Mouse (Mus musculus): ENCODE data around the gene Fbxo42.
"Not testable (repeated sequence)": the region's sequence is repeated elsewhere in the genome, so short reads cannot be mapped to it uniquely, and the experiment has no call there.

The Fbxo42 gene

DNA sequence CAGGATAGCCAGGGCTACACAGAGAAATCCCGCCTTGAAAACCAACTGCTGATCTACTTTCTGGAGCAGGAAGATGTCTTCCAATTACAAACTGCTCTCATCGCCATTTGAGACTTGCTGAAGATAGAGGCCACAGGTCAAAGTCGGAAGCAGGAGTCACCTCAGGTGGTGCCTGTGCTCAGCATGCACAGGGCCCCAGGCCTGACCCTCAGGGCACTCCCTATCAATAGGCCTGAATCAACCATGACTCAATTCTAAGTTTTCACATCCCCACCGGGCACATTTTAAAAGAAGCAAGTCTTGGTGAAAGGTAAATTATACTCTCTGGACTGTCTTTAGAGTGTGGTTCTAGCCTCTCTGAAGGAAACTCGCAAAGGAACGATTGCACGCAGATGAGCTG lies 11.6 kb upstream of the Fbxo42 start:
- no peak for DNase-seq (ENCODE audit: low spot score)

- not testable (repeated sequence) for DNase-seq (ENCODE audit: low spot score)
Observed at GRCm38 (mm10) chr4:141137740-141138139, 10.0 kb upstream of the Fbxo42 start.

GRCm38 (mm10) chr4:141138425-141139115 lies 9.1 kb upstream of the Fbxo42 start:
- DNase-seq (ENCODE audit: low spot score) = no peak

GRCm38 (mm10) chr4:141139116-141139970 lies 8.4 kb upstream of the Fbxo42 start, which contains the start of gene Szrd1:
Gene Szrd1, minus strand, starts transcription at chr4:141139775.
- DNase-seq (ENCODE audit: low spot score) = peak; percentile 97

- DNase-seq (ENCODE audit: low spot score) = not testable (repeated sequence)
Observed at GRCm38 (mm10) chr4:141140354-141140753, 7.4 kb upstream of the Fbxo42 start.

DNA sequence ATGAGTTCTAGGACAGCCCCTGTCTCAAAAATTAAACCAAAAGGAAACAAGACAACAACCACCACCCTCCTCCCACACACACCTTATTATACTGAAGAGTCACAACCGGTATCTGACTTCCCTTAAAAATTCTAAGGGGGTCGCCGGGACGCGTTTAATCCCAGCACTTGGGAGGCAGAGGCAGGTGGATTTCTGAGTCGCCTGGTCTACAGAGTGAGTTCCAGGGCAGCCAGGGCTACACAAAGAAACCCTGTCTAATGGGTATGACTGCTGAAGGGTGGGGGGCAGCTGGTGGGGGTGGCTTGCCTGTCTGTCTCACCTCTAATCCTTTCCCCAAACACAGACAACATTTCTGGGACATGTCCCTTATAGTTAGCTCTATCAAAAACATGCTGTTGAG lies 6.7 kb upstream of the Fbxo42 start:
- DNase-seq (ENCODE audit: low spot score) = no peak

GRCm38 (mm10) chr4:141142285-141142811 lies 5.4 kb upstream of the Fbxo42 start:
- DNase-seq (ENCODE audit: low spot score) = no peak

- DNase-seq (ENCODE audit: low spot score) = not testable (repeated sequence)
Observed at GRCm38 (mm10) chr4:141145124-141145523, 2.6 kb upstream of the Fbxo42 start.

GRCm38 (mm10) chr4:141146491-141147033 lies 1.2 kb upstream of the Fbxo42 start:
- no peak for DNase-seq (ENCODE audit: low spot score)

GRCm38 (mm10) chr4:141148009-141148801 lies 492 bp downstream of the Fbxo42 start:
- no peak for DNase-seq (ENCODE audit: low spot score)

DNA sequence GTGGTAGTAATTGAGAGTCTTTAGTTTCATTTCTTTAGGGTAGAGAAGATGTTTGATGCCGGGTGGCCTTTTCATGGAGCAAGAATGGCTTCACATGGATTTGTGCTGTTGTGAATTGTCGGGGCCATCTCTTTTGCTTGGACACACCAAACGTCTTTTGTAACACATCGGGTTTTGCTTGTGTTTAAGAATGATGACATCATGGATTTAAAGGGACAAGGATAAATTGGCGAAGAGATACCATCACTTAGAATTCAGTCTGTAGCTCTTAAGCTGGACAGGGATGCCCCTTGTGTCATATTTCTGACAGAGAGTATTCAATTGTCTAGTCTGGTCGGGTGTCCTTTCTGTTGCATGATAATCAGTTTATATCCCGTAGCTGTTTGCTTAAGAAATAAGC lies 1.4 kb downstream of the Fbxo42 start:
- DNase-seq (ENCODE audit: low spot score) = no peak

DNA sequence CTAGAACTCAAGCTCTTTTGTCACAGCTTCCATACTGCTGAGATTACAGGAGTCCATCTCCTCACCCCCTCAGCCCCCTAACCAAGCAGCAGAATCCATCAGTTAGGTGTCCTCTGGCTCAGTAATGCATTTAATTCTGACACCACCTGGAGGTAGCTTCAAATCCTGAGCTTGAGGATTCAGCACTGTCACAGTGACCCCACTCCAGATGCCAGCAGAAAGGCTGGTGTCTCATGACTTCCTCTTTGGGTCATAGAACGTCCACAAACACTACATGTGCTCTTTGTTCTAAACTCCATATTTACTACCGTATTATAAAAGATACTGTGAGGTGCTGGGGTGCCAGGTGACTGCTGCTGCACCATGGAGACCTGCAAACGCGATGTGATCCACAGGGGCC lies 9.8 kb downstream of the Fbxo42 start:
- DNase-seq (ENCODE audit: low spot score) = no peak

DNA sequence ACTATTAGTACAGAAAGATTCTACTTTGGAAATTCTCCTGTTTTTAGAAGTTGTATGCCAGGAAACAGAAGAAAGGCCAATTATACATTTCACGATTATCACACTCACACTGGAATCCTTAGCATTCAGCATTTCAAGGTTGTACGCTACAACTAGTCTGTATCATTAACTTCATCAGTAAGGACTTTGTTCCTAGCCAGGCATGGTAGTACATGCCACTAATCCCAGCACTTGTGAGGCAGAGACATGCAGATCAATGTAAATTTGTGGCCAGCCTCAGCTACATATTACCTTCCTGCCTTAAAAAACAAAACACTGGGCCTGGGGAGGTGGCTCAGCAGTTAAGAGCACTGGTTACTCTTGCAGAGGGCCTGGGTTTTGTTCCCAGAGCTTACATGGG lies 10.9 kb downstream of the Fbxo42 start:
- no peak for DNase-seq (ENCODE audit: low spot score)

GRCm38 (mm10) chr4:141159093-141159492 lies 11.4 kb downstream of the Fbxo42 start:
- no peak for DNase-seq (ENCODE audit: low spot score)

GRCm38 (mm10) chr4:141159666-141160065 lies 12.0 kb downstream of the Fbxo42 start:
- DNase-seq (ENCODE audit: low spot score) = no peak

DNA sequence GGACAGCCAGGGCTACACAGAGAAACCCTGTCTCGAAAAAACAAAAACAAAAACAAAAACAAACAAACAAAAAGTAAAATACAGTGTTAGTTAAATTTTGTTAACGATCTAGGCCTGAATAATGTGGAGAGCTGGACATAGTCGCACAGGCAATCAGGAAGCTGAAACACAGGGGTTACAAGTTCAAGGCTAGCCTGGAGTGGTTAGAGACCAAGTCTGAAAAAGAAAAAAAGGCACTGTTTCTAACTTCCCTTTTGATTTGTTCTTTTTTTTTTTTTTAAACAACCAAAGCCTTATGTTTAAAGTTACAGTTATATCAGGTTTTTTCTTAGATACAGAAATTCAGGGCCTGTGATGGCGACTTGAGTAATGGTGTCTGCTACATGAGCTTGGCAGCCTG lies 12.5 kb downstream of the Fbxo42 start:
- DNase-seq (ENCODE audit: low spot score) = no peak

DNA sequence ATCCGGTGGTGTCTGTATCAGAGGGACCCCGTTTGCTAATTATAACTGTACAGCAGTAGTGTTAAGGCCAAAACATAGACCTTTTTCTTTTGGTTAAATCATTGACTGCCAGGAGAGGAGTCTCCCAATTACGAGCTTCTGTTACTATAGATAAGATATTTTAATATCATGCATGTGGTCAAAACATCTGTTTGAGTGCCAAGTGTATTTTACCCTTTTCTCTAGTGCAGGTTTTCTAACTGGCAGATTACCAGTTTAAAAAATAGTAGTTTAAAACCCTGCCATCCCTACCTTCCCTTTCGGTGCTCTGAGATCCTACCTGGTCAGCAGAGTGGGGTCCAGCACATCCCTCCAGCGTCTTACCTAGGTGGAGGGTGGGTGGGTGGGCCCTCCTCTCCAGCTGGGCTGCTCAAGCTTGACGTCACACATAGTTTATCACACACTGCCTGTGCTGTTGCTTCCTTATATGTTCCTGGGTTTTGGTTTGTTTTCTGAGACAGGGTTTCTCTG lies 14.0 kb downstream of the Fbxo42 start:
- DNase-seq (ENCODE audit: low spot score) = no peak

DNA sequence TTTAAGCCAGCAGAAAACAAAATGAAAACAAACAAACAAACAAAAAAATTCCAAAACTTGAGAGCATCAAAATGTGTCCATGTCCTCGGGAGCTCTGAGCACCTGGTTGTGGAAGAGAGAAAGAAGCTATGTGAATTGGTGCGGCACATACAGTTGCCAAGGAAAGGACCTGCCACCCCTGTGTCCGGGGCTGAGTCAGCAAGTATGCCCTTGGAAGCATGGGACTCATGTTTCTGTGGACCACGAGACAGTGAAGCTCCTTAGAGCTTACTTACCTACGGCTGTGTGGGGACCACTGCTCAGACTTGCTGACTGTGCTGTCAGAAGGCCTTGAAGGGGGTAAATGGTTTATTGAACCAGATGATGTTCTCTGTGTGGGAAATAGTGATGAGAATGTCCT lies 16.0 kb downstream of the Fbxo42 start:
- no peak for DNase-seq (ENCODE audit: low spot score)

- DNase-seq (ENCODE audit: low spot score) = no peak
Observed at GRCm38 (mm10) chr4:141165744-141166292, 18.1 kb downstream of the Fbxo42 start.

GRCm38 (mm10) chr4:141167156-141167555 lies 19.4 kb downstream of the Fbxo42 start:
- DNase-seq (ENCODE audit: low spot score) = no peak

DNA sequence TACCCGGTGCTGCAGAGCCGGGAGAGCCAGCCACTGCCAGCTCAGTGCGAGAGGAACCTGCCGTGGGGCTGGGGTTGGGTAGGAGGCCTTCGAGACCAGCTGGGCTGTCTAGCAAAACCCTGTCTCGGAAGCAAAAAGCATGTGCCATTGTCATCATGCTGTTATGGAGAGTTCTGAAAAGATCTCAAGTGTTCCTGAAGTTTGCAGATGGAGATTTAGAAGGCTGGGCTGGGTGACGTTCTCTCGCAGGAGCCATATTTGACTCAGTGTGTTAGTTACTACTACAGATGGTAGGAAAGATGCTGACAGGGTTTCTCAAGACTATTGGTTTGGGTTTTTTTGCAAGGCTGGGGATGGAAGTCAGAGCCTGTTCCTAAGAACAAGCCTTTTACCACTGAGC lies 24.4 kb downstream of the Fbxo42 start:
- no peak for DNase-seq (ENCODE audit: low spot score)

All from urinary bladder, postnatal 10 days (tissue).